Mouse (Mus musculus) embryonic fibroblast, embryonic 13.5 days (primary cell): ENCODE measurements at regions not wholly inside any gene's neighbourhood (a gene's known extent, or its start where the extent isn't known, plus 50 kb on each side); places are given as distances from the start of the nearest gene placed in this dataset.

ENCODE experiments used
- H3K27ac ChIP-seq: 2 replicates; pipeline ENCODE4 v1.5.1; 2012; ENCODE audit warnings: low read length, control low read depth, inconsistent platforms; ENCODE audit not compliant: insufficient read depth
- H3K4me1 ChIP-seq: 2 replicates; pipeline ENCODE4 v1.6.1; 2011; ENCODE audit warnings: low read length; ENCODE audit not compliant: control insufficient read depth, insufficient read depth
- H3K4me3 ChIP-seq: 2 replicates; pipeline ENCODE4 v1.5.1; 2011; ENCODE audit warnings: mild to moderate bottlenecking, control low read depth, low read length; ENCODE audit not compliant: insufficient read depth
- CTCF ChIP-seq: IDR thresholded peaks from 2 replicates; pipeline ENCODE4 v1.5.1; 2011; ENCODE audit warnings: mild to moderate bottlenecking, control low read depth, low read length, moderate library complexity, borderline replicate concordance; ENCODE audit not compliant: insufficient read depth
- POLR2A ChIP-seq: IDR thresholded peaks from 2 replicates; pipeline ENCODE4 v1.6.1; 2011; ENCODE audit warnings: low read depth, mild to moderate bottlenecking, control low read depth, low read length, moderate library complexity

DNA sequence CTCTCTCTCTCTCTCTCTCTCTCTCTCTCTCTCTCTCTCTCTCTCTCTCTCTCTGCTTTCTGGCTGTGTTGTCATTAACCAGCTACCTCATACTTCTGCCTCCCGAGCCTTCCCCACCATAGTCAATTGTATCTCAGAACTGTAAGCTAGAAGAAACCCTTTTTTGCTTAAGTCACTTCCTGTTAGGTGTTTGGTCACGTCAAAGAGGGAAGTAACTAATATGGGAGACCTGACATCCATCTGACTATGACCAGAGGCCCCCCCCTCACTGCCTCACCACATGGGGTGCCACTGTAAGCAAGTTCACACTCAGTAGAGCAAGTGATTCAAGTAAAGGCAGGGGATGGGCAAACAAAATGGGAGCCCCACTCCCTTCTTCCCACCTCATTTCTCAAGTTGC is 187.6 kb upstream of the S100g start:
- no peak for TF ChIP-seq CTCF
- TF ChIP-seq POLR2A, result no peak
- no peaks in the 10 kb centered on the region for H3K4me1 ChIP-seq
- H3K27ac ChIP-seq, result peak overlapping the region; percentile 47; the same call in 1 of the 2 replicates
- H3K4me3 ChIP-seq, result no peak overlapping the region

DNA sequence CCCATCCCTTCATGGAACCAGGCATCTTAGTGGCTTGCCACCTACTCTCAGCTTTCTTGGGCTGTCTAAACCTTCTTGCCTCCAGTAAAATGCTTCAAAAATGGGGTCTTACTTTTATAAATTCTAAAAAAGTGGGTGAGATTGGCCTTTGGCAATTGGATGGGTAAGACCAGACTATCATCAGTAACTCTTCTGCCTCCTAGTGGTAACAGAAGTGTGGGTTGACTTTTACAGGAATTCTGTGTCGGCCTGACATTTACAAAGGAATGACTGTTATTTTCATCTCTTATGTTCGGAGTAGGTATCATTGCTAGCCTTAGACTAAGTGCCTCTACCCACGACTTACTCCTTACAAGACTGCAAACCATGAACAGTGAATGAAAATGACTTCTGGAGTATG is 180.1 kb upstream of the S100g start:
- no peak overlapping the region for H3K4me3 ChIP-seq
- no peak overlapping the region for H3K27ac ChIP-seq
- no peak for TF ChIP-seq CTCF
- no peak for TF ChIP-seq POLR2A
- no peaks in the 10 kb centered on the region for H3K4me1 ChIP-seq

DNA sequence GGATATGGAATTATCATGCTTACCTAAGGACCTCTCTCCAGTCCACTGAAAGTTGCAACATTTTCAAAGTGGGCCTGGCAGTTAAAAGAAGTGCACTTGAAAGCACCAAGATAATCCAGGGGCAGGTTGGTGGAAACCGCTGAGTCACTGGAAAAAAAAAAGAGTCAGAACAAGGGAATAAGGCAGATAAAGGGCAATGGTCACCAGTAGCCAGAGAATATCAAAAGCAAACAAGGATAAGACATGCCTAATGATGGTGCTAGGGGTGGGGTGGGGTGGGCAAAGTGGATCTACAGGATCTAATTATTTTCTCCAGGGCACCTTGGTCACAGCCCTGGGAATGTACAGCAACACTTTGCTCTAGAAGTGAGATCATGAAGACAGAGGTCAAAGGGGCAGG is 175.1 kb upstream of the S100g start:
- H3K4me1 ChIP-seq, result no peaks in the 10 kb centered on the region
- TF ChIP-seq CTCF (no peak), POLR2A (no peak)
- H3K4me3 ChIP-seq, result no peak overlapping the region
- no peak overlapping the region for H3K27ac ChIP-seq

DNA sequence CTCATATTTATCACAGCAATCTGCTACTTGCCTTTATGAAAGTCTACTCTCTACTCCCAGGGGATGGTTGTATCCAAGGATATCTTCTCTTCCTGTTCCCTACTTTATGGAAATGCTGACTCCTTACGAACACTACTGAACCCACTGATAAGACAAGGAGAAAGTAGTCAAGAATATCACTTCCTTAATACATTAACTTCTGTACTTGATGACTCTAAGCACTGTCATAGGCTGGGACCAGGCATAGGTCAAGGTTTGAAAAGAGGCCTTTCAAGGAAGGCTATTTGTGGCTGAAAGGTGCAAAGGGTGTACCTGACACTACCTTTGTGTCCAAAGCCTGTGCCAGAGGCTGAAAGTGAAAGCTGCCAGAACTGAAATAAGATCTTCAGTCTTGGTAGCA is 164.2 kb upstream of the S100g start:
- Histone ChIP-seq H3K4me1 (no peaks in the 10 kb centered on the region), H3K4me3 (no peak overlapping the region), H3K27ac (no peak overlapping the region)
- TF ChIP-seq CTCF, result no peak
- no peak for TF ChIP-seq POLR2A

DNA sequence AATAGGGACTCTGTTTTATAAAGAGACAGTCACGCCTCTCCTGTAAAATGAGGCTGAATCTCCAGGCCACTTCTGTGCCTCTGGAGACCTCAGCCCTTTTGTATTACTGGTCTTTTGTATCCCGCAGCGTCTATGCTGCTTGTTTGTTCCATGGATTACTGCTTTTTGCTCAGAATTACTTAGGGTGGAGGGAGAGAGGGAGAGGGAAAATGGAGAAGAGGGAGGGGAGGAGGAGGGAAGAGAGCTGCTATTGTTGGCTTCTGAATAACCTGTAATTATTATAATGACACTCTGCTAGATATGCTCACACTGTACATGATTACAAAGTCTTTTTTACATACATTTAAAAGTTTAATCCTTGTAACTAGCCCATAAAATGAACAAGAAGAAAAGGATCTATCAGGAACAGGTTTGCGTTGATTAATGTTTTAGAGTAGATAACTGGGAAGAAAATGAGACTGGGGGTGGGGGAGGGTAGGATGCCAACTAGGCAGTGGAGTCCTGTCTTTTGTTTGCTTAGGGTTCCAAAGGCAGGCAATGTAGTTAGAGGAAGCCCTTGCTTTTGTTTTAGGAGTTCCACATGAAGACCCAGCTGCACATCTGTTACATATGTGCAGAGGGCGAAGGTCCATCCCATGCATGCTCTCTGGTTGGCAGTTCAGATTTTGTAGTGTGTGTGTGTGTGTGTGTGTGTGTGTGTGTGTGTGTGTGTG is 153.4 kb upstream of the S100g start:
- no peak overlapping the region for H3K27ac ChIP-seq
- H3K4me1 ChIP-seq, result no peaks in the 10 kb centered on the region
- H3K4me3 ChIP-seq, result no peak overlapping the region
- TF ChIP-seq CTCF (no peak), POLR2A (no peak)

DNA sequence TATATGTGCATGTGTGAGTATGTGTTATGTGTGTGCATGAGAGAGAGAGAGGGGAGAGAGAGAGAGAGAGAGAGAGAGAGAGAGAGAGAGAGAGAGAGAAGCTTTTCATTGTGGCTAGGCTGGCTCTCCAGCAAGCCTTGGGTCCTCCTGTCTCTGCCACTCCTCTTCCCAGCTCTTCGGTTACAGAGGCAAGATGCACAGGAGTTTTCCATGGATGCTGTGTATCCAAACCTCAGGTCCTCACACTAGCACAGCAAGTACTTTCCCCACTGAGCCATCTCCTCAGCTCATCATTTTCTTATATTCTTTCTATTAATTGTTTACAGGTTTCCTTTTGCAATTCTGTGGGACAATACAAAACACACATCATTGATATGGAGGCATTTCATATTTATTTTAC is 152.8 kb upstream of the S100g start:
- Histone ChIP-seq H3K27ac (no peak overlapping the region), H3K4me1 (no peaks in the 10 kb centered on the region), H3K4me3 (no peak overlapping the region)
- TF ChIP-seq POLR2A (no peak), CTCF (no peak)

DNA sequence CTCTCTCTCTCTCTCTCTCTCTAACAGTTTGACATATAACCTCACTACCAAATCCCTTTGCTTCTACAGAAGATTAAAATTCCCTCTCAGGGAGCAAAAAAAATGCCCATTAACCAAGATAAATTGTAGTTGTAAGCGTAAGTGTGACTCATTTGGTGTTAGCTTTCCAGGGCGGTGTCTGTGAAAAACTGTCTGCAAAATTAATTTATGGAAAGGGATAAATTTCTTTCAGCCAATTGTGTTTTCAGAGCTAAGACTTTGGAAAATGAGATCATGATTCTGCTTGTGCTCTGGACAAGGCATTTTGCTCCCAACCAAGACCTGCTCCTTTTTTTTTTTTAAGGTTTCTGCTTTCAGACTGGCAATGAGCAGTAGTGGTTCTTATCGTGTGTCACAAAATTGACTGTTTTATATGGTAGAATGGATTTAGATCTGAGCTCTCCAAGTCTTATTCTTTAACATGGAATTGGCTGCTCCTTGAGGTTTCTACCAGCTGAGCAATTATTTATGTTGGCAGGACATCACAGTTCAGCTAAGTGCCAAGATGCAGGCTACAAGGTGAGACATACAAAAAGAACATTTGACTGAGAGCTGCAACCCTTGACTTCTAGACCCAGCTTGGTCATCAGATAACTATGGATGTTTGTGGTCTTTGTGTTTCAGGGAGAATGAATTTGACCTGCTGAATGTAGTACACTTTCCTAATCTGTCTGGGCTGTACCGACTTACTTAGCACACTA is 130.8 kb upstream of the S100g start:
- Histone ChIP-seq H3K4me1 (0 out of 2 replicates have a peak, but pooled peaks cover 2% of the 10 kb centered on the region), H3K4me3 (no peak overlapping the region), H3K27ac (peak overlapping the region; percentile 91)
- TF ChIP-seq CTCF (no peak), POLR2A (no peak)
